Mouse (Mus musculus) retina, postnatal 1 day (tissue): ENCODE measurements around the gene Rdh16f1.
"Not testable (repeated sequence)": the region's sequence is repeated elsewhere in the genome, so short reads cannot be mapped to it uniquely, and the experiment has no call there.

Experiments used
- DNase-seq: peaks from one replicate; pipeline ENCODE4 v3.0.0-alpha.2; 2012

The Rdh16f1 gene

GRCm38 (mm10) chr10:127835292-127835691 lies 75.7 kb downstream of the Rdh16f1 start:
- DNase-seq: no peak

GRCm38 (mm10) chr10:127837793-127838192 lies 78.2 kb downstream of the Rdh16f1 start:
- DNase-seq: not testable (repeated sequence)

GRCm38 (mm10) chr10:127838539-127838938 lies 79.0 kb downstream of the Rdh16f1 start:
- no peak for DNase-seq

- no peak for DNase-seq
Observed at GRCm38 (mm10) chr10:127840776-127841175, 81.2 kb downstream of the Rdh16f1 start.
